Mouse (Mus musculus) brain, embryonic 14.5 days (tissue): ENCODE measurements around the gene Wwox.

Source experiments
- CTCF ChIP-seq: fragments of 200-500 bp; IDR thresholded peaks from 2 replicates; pipeline ENCODE4 v1.5.1; 2012; ENCODE audit warnings: inconsistent platforms, mild to moderate bottlenecking, moderate library complexity, borderline replicate concordance; ENCODE audit not compliant: insufficient read depth, insufficient read length; ENCODE audit errors: extremely low read depth
- POLR2A ChIP-seq: fragments of 200-500 bp; IDR thresholded peaks from 2 replicates; pipeline ENCODE4 v1.6.1; 2012; ENCODE audit warnings: mild to moderate bottlenecking, inconsistent platforms, borderline replicate concordance; ENCODE audit not compliant: poor library complexity, insufficient read depth, insufficient read length, severe bottlenecking; ENCODE audit errors: extremely low read depth

DNA sequence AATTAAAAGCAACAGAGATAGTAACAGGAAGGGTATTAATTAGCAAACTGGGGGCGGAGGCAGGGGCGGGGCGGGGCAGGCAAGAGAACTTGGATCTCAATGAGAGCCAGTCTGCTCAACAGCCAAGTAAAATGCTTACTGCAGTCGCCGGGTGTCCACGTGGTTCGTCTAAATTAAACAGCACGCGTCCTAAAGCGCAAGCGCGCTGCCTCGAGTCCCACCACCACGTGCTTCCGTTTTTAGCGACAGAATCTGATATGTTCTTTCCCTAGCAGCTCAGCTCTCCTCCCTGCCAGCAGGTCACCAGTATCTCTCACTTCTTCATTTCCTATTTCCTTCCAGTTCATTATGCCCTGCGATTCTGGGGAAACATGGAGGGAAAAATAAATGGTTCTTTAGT, 693.7 kb downstream of the Wwox start:
- TF ChIP-seq CTCF (no peak), POLR2A (no peak)
